Mouse (Mus musculus) CH12.LX (cell line): ENCODE results near the gene Bsg.

Source experiments
- CTCF ChIP-seq, 2 experiments: IDR thresholded peaks in 1 of 2; conservative IDR thresholded peaks in 1 of 2; 2 replicates each; pipeline ENCODE4 v1.5.1; 2011 to 2012; ENCODE audit warnings: low read depth in 2 of 2, low read length in 2 of 2, improper control_type of control experiment in 1 of 2, inconsistent platforms in 1 of 2, mild to moderate bottlenecking in 1 of 2, moderate library complexity in 1 of 2
- EP300 ChIP-seq: IDR thresholded peaks from 2 replicates; pipeline ENCODE4 v1.6.1; 2011; ENCODE audit warnings: low read length, improper control_type of control experiment
- ETS1 ChIP-seq: conservative IDR thresholded peaks from 2 replicates; pipeline ENCODE4 v1.6.1; 2012; ENCODE audit warnings: low read depth, mild to moderate bottlenecking, inconsistent platforms, low read length, improper control_type of control experiment, moderate library complexity
- IRF4 ChIP-seq: IDR thresholded peaks from 2 replicates; pipeline ENCODE4 v1.6.1; 2014; ENCODE audit warnings: low read depth, mild to moderate bottlenecking, inconsistent platforms, low read length, improper control_type of control experiment
- JUND ChIP-seq: conservative IDR thresholded peaks from 2 replicates; pipeline ENCODE4 v1.6.1; 2011; ENCODE audit warnings: low read depth, low read length, improper control_type of control experiment
- MYC ChIP-seq: IDR thresholded peaks from 2 replicates; pipeline ENCODE4 v1.6.1; 2011; ENCODE audit warnings: low read depth, mild to moderate bottlenecking, improper control_type of control experiment, low read length
- NRF1 ChIP-seq: IDR thresholded peaks from 2 replicates; pipeline ENCODE4 v1.6.1; 2014; ENCODE audit warnings: low read depth, mild to moderate bottlenecking, inconsistent platforms, low read length, improper control_type of control experiment, moderate library complexity
- POLR2A ChIP-seq: IDR thresholded peaks from 2 replicates; pipeline ENCODE4 v1.6.1; 2011; ENCODE audit warnings: low read depth, mild to moderate bottlenecking, improper control_type of control experiment, low read length
- TBP ChIP-seq: conservative IDR thresholded peaks from 2 replicates; pipeline ENCODE4 v1.6.1; 2011; ENCODE audit warnings: low read depth, low read length, improper control_type of control experiment
- ZC3H11A ChIP-seq: IDR thresholded peaks from 2 replicates; pipeline ENCODE4 v1.6.1; 2012; ENCODE audit warnings: low read depth, mild to moderate bottlenecking, inconsistent platforms, low read length, improper control_type of control experiment

DNA sequence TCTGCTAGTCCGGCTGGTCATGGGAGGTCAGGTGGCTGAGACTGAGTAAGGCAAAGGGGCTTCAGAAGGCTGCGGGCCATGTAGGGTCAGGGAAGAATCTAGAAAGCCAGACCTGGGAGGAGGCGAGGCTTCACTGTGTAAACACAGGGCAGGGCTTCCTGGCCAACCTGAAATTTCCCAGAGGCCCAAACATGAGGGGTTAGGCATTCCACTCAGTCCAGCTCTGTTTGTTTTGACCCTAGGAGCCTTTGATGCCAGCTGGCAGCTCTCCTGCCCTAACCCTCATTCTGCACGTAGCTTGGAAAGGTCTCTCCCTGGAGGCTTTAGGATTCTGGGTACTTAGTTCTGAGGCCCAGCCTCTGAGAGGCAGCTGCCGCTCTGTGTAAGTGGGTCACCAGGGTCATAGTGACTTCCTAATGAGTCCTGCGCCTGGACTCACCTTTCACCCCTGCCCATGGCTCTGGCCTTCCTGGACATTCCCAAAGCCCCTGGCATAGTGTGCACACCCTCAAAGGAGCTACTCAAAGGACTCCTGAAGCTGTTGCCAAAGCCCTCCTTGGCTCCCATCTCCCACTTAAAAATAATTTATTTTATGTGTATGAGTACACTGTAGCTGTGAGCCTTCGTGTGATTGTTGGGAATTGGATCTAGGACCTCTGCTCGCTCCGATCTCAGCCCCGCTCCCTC lies 2.7 kb upstream of the Bsg start:
- TF ChIP-seq IRF4 (no peak), CTCF (conservative IDR thresholded peaks at IDR 0.05 in 1 of 2, IDR thresholded peaks at IDR 0.05 in 1 of 2; ENCODE audit: low read depth in 2 of 2, low read length in 2 of 2) (no peak), MYC (no peak), EP300 (no peak), NRF1 (no peak), ETS1 (no peak), POLR2A (no peak), ZC3H11A (no peak), JUND (no peak), TBP (no peak)
